Mouse (Mus musculus) MEL (cell line): ENCODE results near the gene Tmtc1.

Experiments
- CTCF ChIP-seq, 3 experiments: IDR thresholded peaks in 2 of 3; conservative IDR thresholded peaks in 1 of 3; 2 replicates each; pipeline ENCODE4 v1.5.1; 2011 to 2012; ENCODE audit warnings: low read length in 3 of 3, low read depth in 2 of 3, mild to moderate bottlenecking in 2 of 3, improper control_type of control experiment in 1 of 3, inconsistent platforms in 1 of 3, mixed read lengths in 1 of 3, moderate library complexity in 1 of 3; ENCODE audit not compliant: control insufficient read depth in 1 of 3, insufficient read depth in 1 of 3, poor library complexity in 1 of 3, severe bottlenecking in 1 of 3
- USF1 ChIP-seq: IDR thresholded peaks from 2 replicates; pipeline ENCODE4 v1.6.1; 2014; ENCODE audit warnings: low read depth, mild to moderate bottlenecking, inconsistent platforms, low read length, improper control_type of control experiment, moderate library complexity
- ZNF384 ChIP-seq: IDR thresholded peaks from 2 replicates; pipeline ENCODE4 v1.6.1; 2012; ENCODE audit warnings: low read depth, mild to moderate bottlenecking, inconsistent platforms, low read length, improper control_type of control experiment

GRCm38 (mm10) chr6:148302261-148302660 lies 141.9 kb downstream of the Tmtc1 start:
- TF ChIP-seq CTCF (IDR thresholded peaks at IDR 0.05 in 2 of 3, conservative IDR thresholded peaks at IDR 0.05 in 1 of 3; ENCODE audit: control insufficient read depth in 1 of 3, insufficient read depth in 1 of 3, low read depth in 2 of 3, low read length in 3 of 3, poor library complexity in 1 of 3, severe bottlenecking in 1 of 3) (no peak), USF1 (no peak), ZNF384 (no peak)
